Mouse (Mus musculus) cortical plate, adult 2 months (tissue): ENCODE measurements around the gene Gm42742.

ENCODE experiments used
- CTCF ChIP-seq: fragments of 200-500 bp; IDR thresholded peaks from 2 replicates; pipeline ENCODE4 v1.5.1; 2011; ENCODE audit warnings: mild to moderate bottlenecking, control low read depth, low read length; ENCODE audit not compliant: insufficient read depth; ENCODE audit errors: extremely low read depth
- POLR2A ChIP-seq: fragments of 200-500 bp; IDR thresholded peaks from 2 replicates; pipeline ENCODE4 v1.6.1; 2011; ENCODE audit warnings: mild to moderate bottlenecking, low read length, control low read depth; ENCODE audit not compliant: insufficient read depth; ENCODE audit errors: extremely low read depth

- TF ChIP-seq CTCF: no peak
- TF ChIP-seq POLR2A: no peak
Observed at GRCm38 (mm10) chr7:126978841-126979240, 42.1 kb downstream of the Gm42742 start.
